In genomic region chr6:122602992-122603322, GRCm38 (mm10) we compare ENCODE assay signal across 9 mouse cellular contexts. TPM values are rescaled to one million over a fixed set of nuclear protein-coding genes. Genes with fewer than 3 reads are reported as not detected.
DNase-seq lines count a peak whose midpoint lies in the region; ATAC-seq and TF ChIP-seq lines count a peak whose summit lies in the region.
"Had no signal": no experiment of that assay in that cellular context is flagged by ENCODE, and none has a peak within 500 bp of the region (broad histone marks: within the 10 kb centered on the region; RNA-seq: fewer than 3 reads in every experiment).

No protein-coding gene starts in this region.

- H3K36me3 ChIP-seq in embryonic facial prominence, embryonic 12.5 days, result no peaks in the 10 kb centered on the region
- no peaks in the 10 kb centered on the region for H3K36me3 ChIP-seq in limb, embryonic 11.5 days (ENCODE audit: control insufficient read depth, insufficient read depth, low read length)
- no peaks in the 10 kb centered on the region for H3K36me3 ChIP-seq in neural tube, embryonic 15.5 days

- DNase-seq in left cerebral cortex, adult 2 months (ENCODE audit: extremely low spot score in 1 of 2, low spot score in 2 of 2), result no peak
- DNase-seq in left cerebral cortex, postnatal 10 days (ENCODE audit: extremely low spot score in 1 of 2, low spot score in 2 of 2), result no peak
- no peak for DNase-seq in limb, embryonic 11.5 days (ENCODE audit: low spot score)
- DNase-seq in spleen, adult 12 weeks (ENCODE audit: low spot score), result no peak
- no peak for DNase-seq in cerebellum, postnatal 4 days (ENCODE audit: low spot score in 2 of 2)

- peak overlapping the region; percentile 63 for H3K27ac ChIP-seq in left cerebral cortex, adult 2 months
- no peak overlapping the region for H3K27ac ChIP-seq in embryonic facial prominence, embryonic 12.5 days
- H3K27ac ChIP-seq in limb, embryonic 11.5 days (replicated peaks; ENCODE audit: low read depth, low read length), result no peak overlapping the region
- H3K27ac ChIP-seq in neural tube, embryonic 15.5 days (replicated peaks), result no peak overlapping the region

- H3K9me3 ChIP-seq in embryonic facial prominence, embryonic 12.5 days, result no peaks in the 10 kb centered on the region
- no peaks in the 10 kb centered on the region for H3K9me3 ChIP-seq in limb, embryonic 11.5 days (ENCODE audit: control insufficient read depth, low read length)
- H3K9me3 ChIP-seq in neural tube, embryonic 15.5 days (replicated peaks), result no peaks in the 10 kb centered on the region

- H3K27me3 ChIP-seq in embryonic facial prominence, embryonic 12.5 days, result no peaks in the 10 kb centered on the region
- H3K27me3 ChIP-seq in limb, embryonic 11.5 days (ENCODE audit: control insufficient read depth, insufficient read depth, low read length), result no peaks in the 10 kb centered on the region
- H3K27me3 ChIP-seq in neural tube, embryonic 15.5 days (replicated peaks), result no peaks in the 10 kb centered on the region

- H3K4me3 ChIP-seq in left cerebral cortex, adult 2 months, result peak overlapping the region; percentile 49
- H3K4me3 ChIP-seq in embryonic facial prominence, embryonic 12.5 days, result no peak overlapping the region
- H3K4me3 ChIP-seq in limb, embryonic 11.5 days (ENCODE audit: low read depth, low read length), result no peak overlapping the region; the same call in 1 of the 2 replicates
- peak overlapping the region; percentile 42; the same call in 1 of the 2 replicates for H3K4me3 ChIP-seq in neural tube, embryonic 15.5 days (replicated peaks)

- H3K4me2 ChIP-seq in embryonic facial prominence, embryonic 12.5 days (replicated peaks), result peak overlapping the region; percentile 53
- H3K4me2 ChIP-seq in limb, embryonic 11.5 days (ENCODE audit: low read depth, severe bottlenecking), result peak overlapping the region; percentile 50; the same call in 1 of the 2 replicates
- peak overlapping the region; percentile 62 for H3K4me2 ChIP-seq in neural tube, embryonic 15.5 days

- intact Hi-C loops in left cerebral cortex, adult 2 months (cut with DNase I), result no loop called here
- intact Hi-C loops in left cerebral cortex, postnatal 10 days (cut with DNase I), result no loop called here

- no peak for ATAC-seq in embryonic facial prominence, embryonic 12.5 days (ENCODE audit: insufficient number of reproducible peaks, insufficient read depth, low FRiP score, low TSS enrichment)
- ATAC-seq in limb, embryonic 11.5 days (ENCODE audit: insufficient number of reproducible peaks, low FRiP score, low TSS enrichment, low read depth), result no peak
- no peak for ATAC-seq in neural tube, embryonic 15.5 days (ENCODE audit: low FRiP score)
- ATAC-seq in megakaryocyte-erythroid progenitor cell, adult 5-6 weeks (replicated peaks; ENCODE audit: low FRiP score, low TSS enrichment, poor library complexity, severe bottlenecking), result no peak

- TF ChIP-seq CTCF in left cerebral cortex, adult 2 months (IDR thresholded peaks at IDR 0.05), result no peak

- no peaks in the 10 kb centered on the region for H3K4me1 ChIP-seq in embryonic facial prominence, embryonic 12.5 days
- H3K4me1 ChIP-seq in limb, embryonic 11.5 days (ENCODE audit: control insufficient read depth, insufficient read depth, low read length), result no peaks in the 10 kb centered on the region
- peaks cover 7% of the 10 kb centered on the region for H3K4me1 ChIP-seq in neural tube, embryonic 15.5 days

- no peak overlapping the region for H3K9ac ChIP-seq in embryonic facial prominence, embryonic 12.5 days
- no peak overlapping the region for H3K9ac ChIP-seq in limb, embryonic 11.5 days (ENCODE audit: low read length)
- H3K9ac ChIP-seq in neural tube, embryonic 15.5 days (replicated peaks), result no peak overlapping the region

- 15% methylated on average over 1 of the region's 1 CpGs for WGBS in embryonic facial prominence, embryonic 12.5 days
- 62% methylated on average over 1 of the region's 1 CpGs for WGBS in limb, embryonic 11.5 days
- WGBS in neural tube, embryonic 15.5 days, result 53% methylated on average over 1 of the region's 1 CpGs

RNA-seq across cellular contexts. Expression of gene Apobec1, which starts 0.7 kb away (rescaled TPM):
- total RNA-seq in left cerebral cortex, adult 2 months (2021), result 1 to 10 TPM; 1.3 to 1.9 TPM
- 1 to 10 TPM; 1.4 to 1.7 TPM for total RNA-seq in left cerebral cortex, postnatal 10 days (2021)
- polyA plus RNA-seq in embryonic facial prominence, embryonic 12.5 days (2016; fragmentation: Nextera tagmentation; extraction: Ambion mirVana), result 1.7 and 2.0 TPM in 2 replicates
- 0.79 and 1.7 TPM in 2 replicates for polyA plus RNA-seq in limb, embryonic 11.5 days (2014; fragmentation: Nextera tagmentation; extraction: Ambion mirVana)
- 1.7 and 2.7 TPM in 2 replicates for polyA plus RNA-seq in neural tube, embryonic 15.5 days (2015; fragmentation: Nextera tagmentation; extraction: Ambion mirVana)
- total RNA-seq in megakaryocyte-erythroid progenitor cell, adult 5-6 weeks (2014; fragmentation: Nextera tagmentation), result 11.5 and 30.2 TPM in 2 replicates
- total RNA-seq in megakaryocyte-erythroid progenitor cell, adult 5-6 weeks (2017), result 3.1 and 6.2 TPM in 2 replicates

RNA-seq across cellular contexts. Expression of gene Gdf3, which starts 6.9 kb away (rescaled TPM):
- total RNA-seq in left cerebral cortex, adult 2 months (2021), result not detected
- not detected for total RNA-seq in left cerebral cortex, postnatal 10 days (2021)
- 0.14 TPM in 1 of 2 replicates, not detected in the other for polyA plus RNA-seq in embryonic facial prominence, embryonic 12.5 days (2016; fragmentation: Nextera tagmentation; extraction: Ambion mirVana)
- polyA plus RNA-seq in limb, embryonic 11.5 days (2014; fragmentation: Nextera tagmentation; extraction: Ambion mirVana), result 0.07 and 0.14 TPM in 2 replicates
- polyA plus RNA-seq in neural tube, embryonic 15.5 days (2015; fragmentation: Nextera tagmentation; extraction: Ambion mirVana), result 0.09 TPM in 1 of 2 replicates, not detected in the other
- 14.1 and 24.4 TPM in 2 replicates for total RNA-seq in megakaryocyte-erythroid progenitor cell, adult 5-6 weeks (2014; fragmentation: Nextera tagmentation)
- 9.7 and 15.2 TPM in 2 replicates for total RNA-seq in megakaryocyte-erythroid progenitor cell, adult 5-6 weeks (2017)
- total RNA-seq: left cerebral cortex, postnatal 14 days had no signal

RNA-seq across cellular contexts. Expression of gene Dppa3, which starts 23.3 kb away (rescaled TPM):
- total RNA-seq in left cerebral cortex, adult 2 months (2021), result not detected
- not detected for total RNA-seq in left cerebral cortex, postnatal 10 days (2021)
- polyA plus RNA-seq in embryonic facial prominence, embryonic 12.5 days (2016; fragmentation: Nextera tagmentation; extraction: Ambion mirVana), result 0.34 TPM in 1 of 2 replicates, not detected in the other
- not detected in 2 replicates for polyA plus RNA-seq in limb, embryonic 11.5 days (2014; fragmentation: Nextera tagmentation; extraction: Ambion mirVana)
- polyA plus RNA-seq in neural tube, embryonic 15.5 days (2015; fragmentation: Nextera tagmentation; extraction: Ambion mirVana), result not detected in 2 replicates
- not detected in 2 replicates for total RNA-seq in megakaryocyte-erythroid progenitor cell, adult 5-6 weeks (2014; fragmentation: Nextera tagmentation)
- total RNA-seq in megakaryocyte-erythroid progenitor cell, adult 5-6 weeks (2017), result not detected in 2 replicates
- total RNA-seq: left cerebral cortex, postnatal 14 days had no signal

RNA-seq across cellular contexts. Expression of gene Aicda, which starts 49.4 kb away (rescaled TPM):
- not detected for total RNA-seq in left cerebral cortex, adult 2 months (2021)
- total RNA-seq in left cerebral cortex, postnatal 10 days (2021), result not detected
- polyA plus RNA-seq in embryonic facial prominence, embryonic 12.5 days (2016; fragmentation: Nextera tagmentation; extraction: Ambion mirVana), result not detected in 2 replicates
- 0.09 and 0.24 TPM in 2 replicates for polyA plus RNA-seq in limb, embryonic 11.5 days (2014; fragmentation: Nextera tagmentation; extraction: Ambion mirVana)
- 0.51 and 0.54 TPM in 2 replicates for polyA plus RNA-seq in neural tube, embryonic 15.5 days (2015; fragmentation: Nextera tagmentation; extraction: Ambion mirVana)
- not detected in 2 replicates for total RNA-seq in megakaryocyte-erythroid progenitor cell, adult 5-6 weeks (2014; fragmentation: Nextera tagmentation)
- not detected in 2 replicates for total RNA-seq in megakaryocyte-erythroid progenitor cell, adult 5-6 weeks (2017)
- total RNA-seq: left cerebral cortex, postnatal 14 days had no signal

Comparison
In these comparisons a context has a peak if more than half of its experiments do, and no peak if none do; other contexts are left out.
1. H3K4me3 ChIP-seq: peak in left cerebral cortex, adult 2 months (single experiment) and neural tube, embryonic 15.5 days (single experiment); none in embryonic facial prominence, embryonic 12.5 days (single experiment) and limb, embryonic 11.5 days (single experiment).
2. RNA of gene Gdf3, which starts 6.9 kb away (total RNA-seq): 9.7 to 24.4 TPM in megakaryocyte-erythroid progenitor cell, adult 5-6 weeks; not detected in left cerebral cortex, adult 2 months and not detected in left cerebral cortex, postnatal 10 days; every median in the first group is over 10 times any median in the second.
3. Peak in every context shown above with its lines, with median percentiles within 50 percentile points of each other: H3K4me2 ChIP-seq.